Mouse (Mus musculus) T-cell, adult 2 months (primary cell): ENCODE measurements around the gene Urb1.

Source experiments
- DNase-seq: peaks from one replicate; pipeline ENCODE4 v3.0.0; 2022; ENCODE audit warnings: low spot score

Gene Urb1

GRCm38 (mm10) chr16:90822981-90823380, 12.8 kb upstream of the Urb1 start:
- no peak for DNase-seq

DNA sequence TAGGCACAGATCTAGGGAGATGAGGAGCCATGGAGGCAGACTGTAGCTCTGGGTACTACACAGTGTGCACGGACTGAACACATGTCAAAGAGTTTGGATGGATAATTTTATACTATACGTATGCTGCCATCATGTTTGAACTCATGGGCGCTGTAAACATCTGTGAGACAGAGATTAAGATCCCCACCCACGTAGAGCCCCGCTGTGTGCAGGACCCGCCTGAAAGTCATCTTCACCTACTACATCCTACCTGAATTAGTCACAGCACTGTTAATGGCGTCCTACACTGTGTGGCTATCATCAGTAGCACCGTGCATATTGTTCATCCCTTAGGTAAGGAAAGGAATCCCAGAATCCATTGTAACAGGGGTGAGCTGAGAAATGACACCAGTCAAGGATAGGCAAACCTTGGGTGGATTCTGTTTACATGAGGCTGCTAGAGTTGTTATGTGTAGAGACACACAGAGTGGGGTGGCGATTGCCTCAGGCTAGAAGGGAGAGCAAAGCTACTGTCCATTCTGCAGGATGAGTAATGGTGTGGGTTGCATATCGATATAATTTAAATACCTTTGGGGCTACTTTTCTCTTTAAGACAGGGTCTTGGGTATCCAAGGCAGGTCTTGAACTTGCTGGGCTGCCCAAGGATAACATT, 12.2 kb upstream of the Urb1 start:
- DNase-seq: no peak

DNA sequence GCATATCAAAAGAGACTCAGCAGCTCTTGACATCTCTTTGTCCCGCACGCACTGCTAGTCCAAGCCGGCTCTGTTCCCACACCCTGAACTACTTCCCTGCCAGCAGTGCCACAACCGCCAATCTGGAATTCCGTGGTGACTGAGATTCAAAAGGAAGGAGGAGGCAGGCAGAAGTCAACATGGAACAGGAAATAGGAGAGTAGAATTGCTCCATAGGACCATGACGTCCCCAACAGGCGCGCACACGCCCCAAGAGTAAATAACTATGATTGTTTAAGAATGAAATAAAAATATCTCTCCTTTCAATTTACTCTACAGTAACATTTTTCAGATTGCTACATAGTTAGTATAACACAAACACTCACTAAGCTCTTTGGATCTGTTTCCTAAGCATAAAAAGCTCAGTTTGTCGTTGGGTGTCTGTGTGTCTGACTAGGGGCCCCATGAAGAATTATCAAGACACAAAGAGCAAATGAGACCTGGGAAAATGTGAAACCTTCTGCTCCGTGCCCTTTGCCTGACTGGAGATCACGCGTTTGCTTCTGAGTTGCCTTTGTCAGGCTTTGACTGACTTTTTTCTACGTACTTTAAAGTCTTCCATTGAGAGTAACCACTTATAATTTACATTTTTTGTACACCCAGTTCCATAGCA, 11.0 kb upstream of the Urb1 start:
- no peak for DNase-seq

GRCm38 (mm10) chr16:90820326-90820725, 10.1 kb upstream of the Urb1 start:
- DNase-seq: no peak

GRCm38 (mm10) chr16:90812086-90812485, 1.9 kb upstream of the Urb1 start:
- DNase-seq: no peak

- no peak for DNase-seq
Observed at GRCm38 (mm10) chr16:90810716-90811256, 573 bp upstream of the Urb1 start.

DNA sequence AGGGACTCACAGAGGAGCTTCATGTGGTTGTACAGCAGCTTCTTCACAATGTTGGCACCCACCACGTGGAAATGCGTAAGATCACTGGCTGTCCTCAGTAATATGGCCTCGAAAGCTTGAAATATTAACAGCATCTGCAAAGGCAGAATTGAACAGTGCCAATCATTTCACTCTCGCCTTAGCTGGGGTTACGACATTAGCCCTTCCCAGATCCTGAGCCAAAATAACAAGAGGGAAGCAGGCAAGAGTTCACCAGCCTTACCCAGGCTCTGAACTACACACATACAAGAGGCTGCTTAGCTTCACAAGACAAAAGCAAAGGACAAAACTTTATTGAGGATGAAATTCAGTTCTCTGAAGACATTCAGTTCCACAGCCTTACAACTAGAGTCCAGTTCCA, 5.7 kb downstream of the Urb1 start:
- no peak for DNase-seq

DNA sequence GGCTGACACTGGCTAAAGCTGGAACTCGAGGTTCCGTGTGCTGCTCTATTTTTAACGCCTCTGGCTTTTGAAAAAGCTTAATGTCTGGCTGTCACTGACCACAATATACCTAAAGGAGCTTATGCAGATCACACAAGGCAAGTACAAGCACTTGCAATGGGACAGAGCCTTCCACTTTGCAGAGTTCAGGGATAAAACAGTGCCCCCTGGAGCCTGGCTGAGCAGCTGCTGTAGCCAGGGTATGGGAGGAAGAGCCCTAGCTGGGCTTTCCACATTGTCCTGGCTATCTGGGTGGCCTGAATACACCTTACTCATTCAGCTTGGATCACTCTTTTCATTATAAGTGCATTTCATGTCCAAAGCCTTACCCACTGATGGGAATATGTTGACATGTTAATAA, 8.3 kb downstream of the Urb1 start:
- DNase-seq: no peak

DNA sequence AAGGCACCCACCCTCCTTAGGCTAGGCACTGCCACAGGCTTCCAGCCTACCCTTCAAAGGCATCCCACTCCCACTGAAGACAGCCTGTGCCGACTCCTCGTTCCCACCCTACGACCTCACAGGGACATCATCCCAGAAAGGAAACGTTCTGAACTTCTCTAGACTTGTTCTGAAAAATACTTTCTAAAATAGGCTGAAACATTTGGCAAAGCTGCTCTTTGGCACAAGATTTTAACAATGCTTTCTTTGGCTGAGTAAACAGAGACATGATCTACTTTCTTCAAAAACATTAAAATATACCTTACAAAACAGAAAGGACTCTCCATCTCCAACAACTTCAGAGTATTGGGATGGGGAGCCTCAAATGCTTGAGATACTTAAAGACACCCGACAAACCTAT, 9.0 kb downstream of the Urb1 start:
- no peak for DNase-seq

DNA sequence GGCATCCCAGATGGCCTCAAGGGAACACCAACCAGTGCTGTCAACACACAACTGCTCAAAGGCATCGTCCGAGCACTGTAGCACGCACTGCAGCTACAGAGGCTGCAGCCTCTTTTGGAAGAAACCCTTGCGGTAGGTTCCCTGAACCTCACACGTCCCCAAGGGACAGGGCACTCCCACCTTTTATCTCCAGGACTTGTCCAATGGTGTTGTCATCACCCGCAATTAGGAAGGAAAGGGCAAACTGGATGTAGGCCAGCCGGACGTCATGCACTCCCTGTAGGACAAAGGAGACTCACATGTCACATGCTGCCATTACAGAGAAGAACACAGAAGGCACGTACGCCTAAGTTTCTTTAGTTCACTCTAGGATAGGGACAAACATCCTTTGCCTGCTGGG, 10.4 kb downstream of the Urb1 start:
- DNase-seq: no peak

- no peak for DNase-seq
Observed at GRCm38 (mm10) chr16:90798848-90799247, 11.4 kb downstream of the Urb1 start.

GRCm38 (mm10) chr16:90798446-90798845, 11.8 kb downstream of the Urb1 start:
- no peak for DNase-seq

GRCm38 (mm10) chr16:90794708-90795107, 15.5 kb downstream of the Urb1 start:
- no peak for DNase-seq

GRCm38 (mm10) chr16:90792500-90792899, 17.7 kb downstream of the Urb1 start:
- no peak for DNase-seq

- DNase-seq: no peak
Observed at GRCm38 (mm10) chr16:90792066-90792465, 18.1 kb downstream of the Urb1 start.

DNA sequence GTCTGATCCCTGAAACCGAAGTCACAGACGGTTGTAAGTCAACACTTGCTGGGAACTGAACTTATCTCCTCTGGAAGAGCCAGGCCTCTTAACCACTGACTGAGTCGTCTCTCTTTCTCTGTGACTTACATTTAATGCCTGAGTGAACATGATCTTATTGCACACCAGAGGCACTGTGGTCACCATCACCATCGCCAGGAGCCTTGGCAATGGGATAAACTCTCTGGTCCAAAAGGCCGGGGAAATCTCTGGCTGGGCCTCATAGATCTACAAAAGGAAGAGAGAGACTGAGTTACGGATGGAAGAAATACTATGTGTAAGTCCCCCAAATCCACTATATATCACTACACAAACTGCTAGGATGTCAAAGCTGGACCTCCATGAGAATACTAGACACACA, 19.3 kb downstream of the Urb1 start:
- DNase-seq: no peak

- no peak for DNase-seq
Observed at GRCm38 (mm10) chr16:90788580-90788979, 21.6 kb downstream of the Urb1 start.

GRCm38 (mm10) chr16:90785257-90785656, 25.0 kb downstream of the Urb1 start:
- DNase-seq: no peak

- no peak for DNase-seq
Observed at GRCm38 (mm10) chr16:90783302-90783701, 26.9 kb downstream of the Urb1 start.

DNA sequence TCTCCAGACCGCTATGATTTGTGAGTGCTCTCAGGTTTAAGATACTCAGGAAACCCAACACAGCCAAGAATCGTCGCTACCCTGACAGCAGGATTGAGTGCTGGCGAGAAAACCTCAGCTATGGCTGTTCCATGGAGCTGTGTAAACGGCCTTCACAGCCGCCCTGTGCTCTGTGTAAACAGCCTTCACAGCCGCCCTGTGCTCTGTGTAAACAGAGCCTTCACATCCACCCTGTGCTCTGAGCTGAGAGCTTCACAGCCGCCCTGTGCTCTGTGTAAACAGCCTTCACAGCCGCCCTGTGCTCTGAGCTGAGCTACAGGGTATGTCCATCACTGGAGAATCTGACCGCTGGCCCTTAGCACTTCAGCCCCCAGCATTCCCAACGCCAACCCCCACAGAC, 30.4 kb downstream of the Urb1 start:
- no peak for DNase-seq

- no peak for DNase-seq
Observed at GRCm38 (mm10) chr16:90775946-90776520, 34.2 kb downstream of the Urb1 start.

- no peak for DNase-seq
Observed at GRCm38 (mm10) chr16:90774646-90775045, 35.6 kb downstream of the Urb1 start.

- DNase-seq: no peak
Observed at GRCm38 (mm10) chr16:90774216-90774615, 36.0 kb downstream of the Urb1 start.
